Mouse (Mus musculus) CH12.LX (cell line): Measurements from ENCODE around the gene Gpr12. TPM values are rescaled to one million over a fixed set of nuclear protein-coding genes. Genes with fewer than 3 reads are reported as not detected.
"Not testable (repeated sequence)": the region's sequence is repeated elsewhere in the genome, so short reads cannot be mapped to it uniquely, and the experiment has no call there.

Source experiments
- DNase-seq: peaks from one replicate; pipeline ENCODE4 v3.0.0-alpha.2; 2013; ENCODE audit errors: extremely low read depth
- H3K27ac ChIP-seq: 2 replicates; pipeline ENCODE4 v1.5.1; 2012; ENCODE audit warnings: low read depth, mild to moderate bottlenecking, control low read depth, moderate library complexity; ENCODE audit not compliant: insufficient read depth
- H3K27me3 ChIP-seq: replicated peaks from 2 replicates; pipeline ENCODE3; 2012; ENCODE audit warnings: inconsistent platforms
- H3K36me3 ChIP-seq, 2 experiments: replicated peaks in 1 of 2; 2 replicates each; pipeline versions ENCODE3 to v1.6.1; 2012; ENCODE audit warnings: inconsistent platforms in 1 of 2, low read length in 1 of 2, mild to moderate bottlenecking in 1 of 2, mixed read lengths in 1 of 2, moderate library complexity in 1 of 2; ENCODE audit not compliant: control insufficient read depth in 1 of 2, insufficient read depth in 1 of 2
- H3K4me1 ChIP-seq, 2 experiments: 2 replicates each; pipeline ENCODE4 v1.6.1; 2012; ENCODE audit warnings: inconsistent platforms in 1 of 2, moderate library complexity in 1 of 2; ENCODE audit not compliant: insufficient read depth in 2 of 2, control insufficient read depth in 1 of 2
- H3K4me2 ChIP-seq: 2 replicates; pipeline ENCODE4 v1.6.1; 2012; ENCODE audit warnings: low read depth, mild to moderate bottlenecking, control low read depth; ENCODE audit not compliant: poor library complexity, insufficient read depth, severe bottlenecking
- H3K4me3 ChIP-seq, 3 experiments: fragments of 150-350 bp in 1 of 3; sonication (generic) in 1 of 3; replicated peaks in 1 of 3; 2 replicates each; pipeline versions ENCODE3 to v1.5.1; 2011 to 2012; ENCODE audit warnings: low read depth in 2 of 3, low read length in 2 of 3, mild to moderate bottlenecking in 2 of 3, moderate library complexity in 2 of 3, control low read depth in 1 of 3, improper control_type of control experiment in 1 of 3, inconsistent platforms in 1 of 3, mixed read lengths in 1 of 3; ENCODE audit not compliant: poor library complexity in 1 of 3
- H3K79me2 ChIP-seq: replicated peaks from 2 replicates; pipeline ENCODE4 v1.6.1; 2012; ENCODE audit warnings: mild to moderate bottlenecking, moderate library complexity; ENCODE audit not compliant: control insufficient read depth, poor library complexity, insufficient read depth, severe bottlenecking; ENCODE audit errors: extremely low read depth
- H3K9ac ChIP-seq: 2 replicates; pipeline ENCODE4 v1.6.1; 2012; ENCODE audit warnings: low read depth, mild to moderate bottlenecking, control low read depth, moderate library complexity; ENCODE audit not compliant: insufficient read depth
- H3K9me3 ChIP-seq: replicated peaks from 2 replicates; pipeline ENCODE3; 2012; ENCODE audit warnings: low read length, inconsistent platforms, mixed read lengths
- BHLHE40 ChIP-seq: IDR thresholded peaks from 2 replicates; pipeline ENCODE4 v1.6.1; 2011; ENCODE audit warnings: mild to moderate bottlenecking, low read depth, low read length, improper control_type of control experiment
- CHD2 ChIP-seq: IDR thresholded peaks from 2 replicates; pipeline ENCODE4 v1.6.1; 2011; ENCODE audit warnings: low read length, improper control_type of control experiment
- CTCF ChIP-seq, 2 experiments: IDR thresholded peaks in 1 of 2; conservative IDR thresholded peaks in 1 of 2; 2 replicates each; pipeline ENCODE4 v1.5.1; 2011 to 2012; ENCODE audit warnings: low read depth in 2 of 2, low read length in 2 of 2, improper control_type of control experiment in 1 of 2, inconsistent platforms in 1 of 2, mild to moderate bottlenecking in 1 of 2, moderate library complexity in 1 of 2
- E2F4 ChIP-seq: IDR thresholded peaks from 2 replicates; pipeline ENCODE4 v1.6.1; 2011; ENCODE audit warnings: low read depth, low read length, improper control_type of control experiment; ENCODE audit not compliant: insufficient replicate concordance
- GABPA ChIP-seq: IDR thresholded peaks from 2 replicates; pipeline ENCODE4 v1.6.1; 2012; ENCODE audit warnings: low read depth, low read length, improper control_type of control experiment, inconsistent platforms; ENCODE audit not compliant: insufficient replicate concordance
- JUN ChIP-seq: IDR thresholded peaks from 2 replicates; pipeline ENCODE4 v1.6.1; 2011; ENCODE audit warnings: low read depth, mild to moderate bottlenecking, low read length, improper control_type of control experiment, moderate library complexity; ENCODE audit not compliant: insufficient read depth
- MAFK ChIP-seq: IDR thresholded peaks from 2 replicates; pipeline ENCODE4 v1.6.1; 2011; ENCODE audit warnings: low read length, improper control_type of control experiment; ENCODE audit not compliant: insufficient replicate concordance
- MAZ ChIP-seq: IDR thresholded peaks from 2 replicates; pipeline ENCODE4 v1.6.1; 2012; ENCODE audit warnings: low read depth, mild to moderate bottlenecking, inconsistent platforms, low read length, improper control_type of control experiment, moderate library complexity
- NRF1 ChIP-seq: IDR thresholded peaks from 2 replicates; pipeline ENCODE4 v1.6.1; 2014; ENCODE audit warnings: low read depth, mild to moderate bottlenecking, inconsistent platforms, low read length, improper control_type of control experiment, moderate library complexity
- RAD21 ChIP-seq: IDR thresholded peaks from 2 replicates; pipeline ENCODE4 v1.6.1; 2011; ENCODE audit warnings: low read depth, mild to moderate bottlenecking, low read length, improper control_type of control experiment, moderate library complexity
- SMC3 ChIP-seq: IDR thresholded peaks from 2 replicates; pipeline ENCODE4 v1.6.1; 2011; ENCODE audit warnings: low read depth, low read length, improper control_type of control experiment
- USF1 ChIP-seq: IDR thresholded peaks from 2 replicates; pipeline ENCODE4 v1.6.1; 2014; ENCODE audit warnings: low read depth, mild to moderate bottlenecking, inconsistent platforms, low read length, improper control_type of control experiment
- USF2 ChIP-seq: conservative IDR thresholded peaks from 2 replicates; pipeline ENCODE4 v1.6.1; 2011; ENCODE audit warnings: low read depth, low read length, improper control_type of control experiment
- ZC3H11A ChIP-seq: IDR thresholded peaks from 2 replicates; pipeline ENCODE4 v1.6.1; 2012; ENCODE audit warnings: low read depth, mild to moderate bottlenecking, inconsistent platforms, low read length, improper control_type of control experiment
- dilution Hi-C: fragments of 300-500 bp; cut with MboI; formaldehyde crosslinking; loops from 2 replicates; pipeline ENCODE4 v1.14.3; 2020; ENCODE audit warnings: low sequenced_read_pairs; ENCODE audit not compliant: extremely low pct_unique_long_range_greater_than_20kb, extremely low pct_ligation_motif_present
- in situ Hi-C: fragments of 300-500 bp; cut with MboI; formaldehyde crosslinking; loops from 3 replicates; pipeline ENCODE4 v1.14.3; 2019; ENCODE audit warnings: low sequenced_read_pairs, low pct_ligation_motif_present, low pct_unique_long_range_greater_than_20kb, mixed read lengths
- polyA plus RNA-seq: library from polyadenylated mRNA; unstranded; fragments of >175 nt; gene quantifications from 2 replicates; pipeline ENCODE4 v1.2.1, GENCODE M21; 2012; ENCODE audit warnings: low read depth; ENCODE audit not compliant: insufficient read length
- total RNA-seq, 2 experiments: library from RNA; depleted of rRNA; stranded (reverse); fragments of 300-350 nt in 1 of 2; fragments of >200 nt in 1 of 2; gene quantifications; 2 replicates each; pipeline ENCODE4 v1.2.3; 2012 to 2014

Gpr12 gene
- total and polyA plus RNA-seq, 3 experiments, result not detected

- dilution Hi-C loops (no loop called here), in situ Hi-C loops (no loop called here)
- TF ChIP-seq NRF1, result no peak
- no peak for TF ChIP-seq CHD2
- no peak for TF ChIP-seq JUN
- TF ChIP-seq MAFK, result no peak
- TF ChIP-seq USF2, result no peak
- TF ChIP-seq E2F4, result no peak
- TF ChIP-seq USF1, result no peak
- TF ChIP-seq BHLHE40, result no peak
- no peak for TF ChIP-seq GABPA
- TF ChIP-seq ZC3H11A, result no peak
- Histone ChIP-seq H3K4me3 (no peak overlapping the region), H3K36me3 (no peaks in the 10 kb centered on the region), H3K9me3 (peaks cover 2% of the 10 kb centered on the region), H3K9ac (no peak overlapping the region), H3K4me1 (no peaks in the 10 kb centered on the region), H3K27me3 (no peaks in the 10 kb centered on the region), H3K27ac (no peak overlapping the region), H3K79me2 (no peaks in the 10 kb centered on the region), H3K4me2 (no peak overlapping the region)
- DNase-seq, result no peak
These were observed 922 bp downstream of the Gpr12 start for GRCm38 (mm10) chr5:146584156-146584477.

- TF ChIP-seq CTCF (conservative IDR thresholded peaks at IDR 0.05 in 1 of 2, IDR thresholded peaks at IDR 0.05 in 1 of 2; ENCODE audit: low read depth in 2 of 2, low read length in 2 of 2) (peak; percentile 11 to 67; a peak in 2 of 4 replicates), SMC3 (peak; percentile 73), MAZ (no peak), RAD21 (peak; percentile 62)
- in situ Hi-C loops, result no loop called here
- Histone ChIP-seq H3K4me2 (no peak overlapping the region), H3K4me1 (no peaks in the 10 kb centered on the region), H3K27me3 (no peaks in the 10 kb centered on the region), H3K79me2 (no peaks in the 10 kb centered on the region), H3K27ac (no peak overlapping the region), H3K36me3 (no peaks in the 10 kb centered on the region), H3K9ac (no peak overlapping the region), H3K9me3 (peaks cover 2% of the 10 kb centered on the region), H3K4me3 (no peak overlapping the region)
- dilution Hi-C loops, result no loop called here
- DNase-seq, result no peak
These were observed 8.4 kb downstream of the Gpr12 start for GRCm38 (mm10) chr5:146576668-146577067.

- H3K27me3 ChIP-seq, H3K4me2 ChIP-seq, dilution Hi-C loops, H3K9ac ChIP-seq, H3K4me1 ChIP-seq, H3K4me3 ChIP-seq, H3K27ac ChIP-seq, DNase-seq, H3K36me3 ChIP-seq, in situ Hi-C loops, H3K9me3 ChIP-seq, H3K79me2 ChIP-seq: not testable (repeated sequence)
- peak in 1 of 2 experiments; percentile 16; a peak in 1 of 4 replicates for TF ChIP-seq CTCF (conservative IDR thresholded peaks at IDR 0.05 in 1 of 2, IDR thresholded peaks at IDR 0.05 in 1 of 2; ENCODE audit: low read depth in 2 of 2, low read length in 2 of 2)
These were observed 12.3 kb downstream of the Gpr12 start for GRCm38 (mm10) chr5:146572735-146573042.

GRCm38 (mm10) chr5:146571830-146572734 is 13.0 kb downstream of the Gpr12 start:
- H3K4me3 ChIP-seq, H3K36me3 ChIP-seq, H3K79me2 ChIP-seq, H3K27ac ChIP-seq, DNase-seq, H3K27me3 ChIP-seq, H3K4me1 ChIP-seq, in situ Hi-C loops, dilution Hi-C loops, H3K9ac ChIP-seq, H3K9me3 ChIP-seq, H3K4me2 ChIP-seq: not testable (repeated sequence)
